Mouse (Mus musculus): Measurements from ENCODE around the gene Gm20908. TPM values are rescaled to one million over a fixed set of nuclear protein-coding genes. Genes with fewer than 3 reads are reported as not detected.

The Gm20908 gene
- not detected in 2 replicates for polyA plus RNA-seq (2015; fragmentation: Nextera tagmentation; extraction: Ambion mirVana)

GRCm38 (mm10) chrY:64472966-64473365, at the start of gene Gm20908:
TSS of gene Gm20908 (plus strand) at chrY:64473266.

Measured in neural tube, postnatal 0 days (tissue).